Mouse (Mus musculus) limb, embryonic 14.5 days (tissue): ENCODE results near the gene Hmgn2. TPM values are rescaled to one million over a fixed set of nuclear protein-coding genes. Genes with fewer than 3 reads are reported as not detected.

ENCODE experiments used
- ATAC-seq: fragments of 200-750 bp; cut with Nextera tagmentation; 2 replicates; pipeline ENCODE4 v1.8.0; 2017; ENCODE audit warnings: low read depth, moderate number of reproducible peaks, moderate TSS enrichment; ENCODE audit not compliant: low FRiP score
- DNase-seq: peaks from one replicate; pipeline ENCODE4 v3.0.0-alpha.2; 2015; ENCODE audit warnings: low spot score
- H3K27ac ChIP-seq: fragments of 300-500 bp; sonication (generic); replicated peaks from 2 replicates; pipeline ENCODE4 v1.5.1; 2014; ENCODE audit warnings: low read depth, mild to moderate bottlenecking, low read length, moderate library complexity, mixed read lengths
- H3K27me3 ChIP-seq: fragments of 300-500 bp; sonication (generic); 2 replicates; pipeline ENCODE4 v1.6.1; 2014; ENCODE audit warnings: low read length, mixed read lengths; ENCODE audit not compliant: control insufficient read depth, insufficient read depth
- H3K36me3 ChIP-seq: fragments of 300-500 bp; sonication (generic); 2 replicates; pipeline ENCODE4 v1.6.1; 2014; ENCODE audit warnings: mild to moderate bottlenecking, low read length, moderate library complexity, mixed read lengths; ENCODE audit not compliant: control insufficient read depth, insufficient read depth
- H3K4me1 ChIP-seq: fragments of 300-500 bp; sonication (generic); 2 replicates; pipeline ENCODE4 v1.6.1; 2014; ENCODE audit warnings: antibody characterized with exemption, low read length, mixed read lengths; ENCODE audit not compliant: control insufficient read depth, insufficient read depth
- H3K4me2 ChIP-seq: fragments of 300-500 bp; sonication (generic); replicated peaks from 2 replicates; pipeline ENCODE4 v1.6.1; 2014; ENCODE audit warnings: low read depth, mild to moderate bottlenecking, low read length, moderate library complexity; ENCODE audit not compliant: severe bottlenecking
- H3K4me3 ChIP-seq: fragments of 300-500 bp; sonication (generic); replicated peaks from 2 replicates; pipeline ENCODE4 v1.5.1; 2014; ENCODE audit warnings: low read length
- H3K9ac ChIP-seq: fragments of 300-500 bp; sonication (generic); 2 replicates; pipeline ENCODE4 v1.6.1; 2014; ENCODE audit warnings: mild to moderate bottlenecking, low read depth, low read length, moderate library complexity; ENCODE audit not compliant: severe bottlenecking
- H3K9me3 ChIP-seq: fragments of 300-500 bp; sonication (generic); 2 replicates; pipeline ENCODE4 v1.6.1; 2016; ENCODE audit warnings: low read length; ENCODE audit not compliant: control insufficient read depth
- POLR2A ChIP-seq: fragments of 200-500 bp; IDR thresholded peaks from 2 replicates; pipeline ENCODE4 v1.8.0; 2012; ENCODE audit warnings: inconsistent platforms, mild to moderate bottlenecking, moderate library complexity, borderline replicate concordance; ENCODE audit not compliant: insufficient read depth, insufficient read length; ENCODE audit errors: extremely low read depth
- WGBS: fragments of 180-500 bp; shearing (Covaris S2); extraction: QIAGEN DNeasy Blood & Tissue Kit; methylation state at CpG from one replicate; pipeline ENCODE4 v1.1.7; 2014; 5-methylcytosine and 5-hydroxymethylcytosine counted together
- polyA plus RNA-seq, 2 experiments: library from polyadenylated mRNA; depleted of rRNA in 1 of 2; stranded (reverse) in 1 of 2; unstranded in 1 of 2; fragments of >200 nt; fragmentation: Nextera tagmentation in 1 of 2; extraction: Ambion mirVana in 1 of 2; gene quantifications; 2 replicates each; pipeline versions ENCODE4 v1.2.1 to v1.2.3; 2012 to 2014

Gene Hmgn2
- polyA plus RNA-seq, 2 experiments: 861 to 2,302 TPM

DNA sequence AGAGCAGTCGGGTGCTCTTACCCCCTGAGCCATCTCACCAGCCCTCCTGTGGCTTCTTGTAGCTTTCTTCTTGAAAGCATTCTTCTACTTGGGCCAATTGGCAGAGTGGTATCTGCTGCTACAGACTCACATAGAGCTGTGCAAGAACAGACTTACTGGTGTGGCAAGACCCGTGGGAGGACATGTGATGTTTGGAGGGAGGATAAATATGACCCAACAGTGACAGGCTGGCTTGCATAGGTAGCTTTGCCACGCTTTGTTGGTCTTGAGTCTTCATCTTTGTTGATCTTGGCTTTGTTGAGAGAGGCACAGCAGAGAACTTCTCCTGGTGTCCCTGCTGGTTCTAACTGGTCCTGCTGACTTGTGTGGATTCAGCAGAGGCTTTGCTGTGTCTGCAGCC lies 24.7 kb downstream of the Hmgn2 start:
- H3K4me3 ChIP-seq: no peak overlapping the region
- H3K27me3 ChIP-seq: no peaks in the 10 kb centered on the region
- no peak overlapping the region for H3K9ac ChIP-seq
- no peaks in the 10 kb centered on the region for H3K4me1 ChIP-seq
- H3K36me3 ChIP-seq: no peaks in the 10 kb centered on the region
- ATAC-seq: no peak
- WGBS: 78% methylated on average over 3 of the region's 3 CpGs
- no peaks in the 10 kb centered on the region for H3K9me3 ChIP-seq
- H3K4me2 ChIP-seq: no peak overlapping the region
- DNase-seq: no peak
- no peak overlapping the region for H3K27ac ChIP-seq
- no peak for TF ChIP-seq POLR2A

DNA sequence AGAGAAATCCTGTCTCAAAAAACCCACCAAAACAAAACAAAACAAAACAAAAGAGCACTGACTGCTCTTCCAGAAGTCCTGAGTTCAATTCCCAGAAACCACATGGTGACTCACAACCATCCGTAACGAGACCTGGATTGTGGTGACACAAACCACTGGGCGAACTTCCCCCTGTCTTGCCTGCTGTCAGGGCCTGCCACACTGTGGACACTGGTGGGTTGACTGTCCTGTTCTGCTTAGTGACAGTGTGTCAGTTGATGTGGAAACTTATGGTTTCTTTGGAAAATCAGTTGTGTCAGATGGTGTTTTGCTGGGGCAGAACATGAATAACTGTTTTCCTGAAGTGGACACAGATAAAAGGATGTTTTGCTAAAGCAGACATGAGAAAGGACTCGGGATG lies 25.8 kb downstream of the Hmgn2 start:
- Histone ChIP-seq H3K4me2 (no peak overlapping the region), H3K4me3 (no peak overlapping the region), H3K36me3 (no peaks in the 10 kb centered on the region), H3K9me3 (no peaks in the 10 kb centered on the region), H3K9ac (no peak overlapping the region), H3K27me3 (no peaks in the 10 kb centered on the region), H3K4me1 (no peaks in the 10 kb centered on the region), H3K27ac (no peak overlapping the region)
- TF ChIP-seq POLR2A: no peak
- ATAC-seq: no peak
- 88% methylated on average over 4 of the region's 4 CpGs for WGBS
- no peak for DNase-seq

DNA sequence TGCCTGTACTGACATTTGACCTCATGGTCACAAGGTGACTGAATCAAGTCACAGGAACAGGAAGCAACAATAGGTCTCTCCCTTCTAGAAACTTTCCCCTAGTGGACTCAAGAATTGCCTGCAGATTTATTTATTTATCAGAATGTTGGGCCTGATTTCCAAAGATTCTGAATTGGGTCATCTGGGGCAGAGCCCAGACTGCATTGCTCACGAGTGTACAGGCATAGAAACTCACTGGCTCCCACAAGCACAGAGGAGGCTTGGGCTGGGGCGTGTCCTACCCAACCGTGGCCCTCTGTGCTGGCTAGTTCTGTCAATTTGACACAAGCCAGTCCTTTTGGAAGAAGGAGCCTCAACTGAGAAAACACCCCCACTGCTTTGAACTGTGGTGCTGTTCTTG lies 26.9 kb downstream of the Hmgn2 start:
- ATAC-seq: no peak
- Histone ChIP-seq H3K4me1 (no peaks in the 10 kb centered on the region), H3K9me3 (no peaks in the 10 kb centered on the region), H3K27ac (no peak overlapping the region), H3K27me3 (no peaks in the 10 kb centered on the region), H3K36me3 (no peaks in the 10 kb centered on the region), H3K4me3 (no peak overlapping the region), H3K4me2 (no peak overlapping the region), H3K9ac (no peak overlapping the region)
- 41% methylated on average over 3 of the region's 3 CpGs for WGBS
- TF ChIP-seq POLR2A: no peak
- DNase-seq: no peak

DNA sequence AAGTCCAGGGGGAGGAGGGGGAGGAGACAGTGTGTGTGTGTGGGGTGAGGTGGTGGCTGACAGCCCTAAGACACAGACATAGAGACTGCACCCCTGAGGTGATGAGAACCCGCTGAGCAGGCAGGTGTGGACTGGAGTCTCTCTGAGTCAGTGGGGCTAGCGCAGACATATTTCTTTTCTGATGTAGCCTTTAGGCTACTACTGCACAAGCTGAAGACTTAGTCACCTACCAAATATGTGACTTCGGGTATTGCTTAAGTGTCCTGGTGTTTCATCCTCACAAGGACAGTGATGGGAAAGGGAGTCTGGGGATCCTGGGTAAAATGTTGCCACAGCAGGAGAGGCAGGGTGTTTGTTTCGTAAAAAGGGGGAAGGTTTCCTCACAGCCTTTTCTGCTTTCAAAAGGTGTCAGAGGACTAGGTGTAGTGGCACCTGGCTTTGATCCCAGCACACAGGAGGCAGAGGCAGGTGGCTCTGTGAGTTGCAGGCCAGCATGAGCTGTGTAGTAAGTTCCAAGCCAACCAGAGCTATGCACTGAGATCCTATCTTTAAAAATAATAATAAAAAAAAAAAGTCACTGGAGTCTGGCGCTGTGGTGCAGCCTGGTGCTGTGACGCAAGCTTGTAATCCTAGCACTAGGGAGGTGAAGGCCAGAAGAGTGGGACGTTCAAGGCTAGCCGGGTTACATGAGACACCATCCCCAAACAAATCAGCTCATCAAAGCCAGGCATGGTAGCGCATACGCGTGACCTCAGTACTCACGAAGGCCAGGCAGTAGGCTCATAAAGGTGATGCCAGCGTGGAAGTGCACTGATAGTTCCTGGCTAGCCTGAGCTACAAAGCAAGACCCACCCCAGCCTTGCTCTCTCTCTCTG lies 27.8 kb downstream of the Hmgn2 start:
- no peak for TF ChIP-seq POLR2A
- WGBS: 70% methylated on average over 13 of the region's 13 CpGs
- Histone ChIP-seq H3K4me2 (no peak overlapping the region), H3K27ac (no peak overlapping the region), H3K4me3 (no peak overlapping the region), H3K9ac (no peak overlapping the region), H3K36me3 (no peaks in the 10 kb centered on the region), H3K9me3 (no peaks in the 10 kb centered on the region), H3K4me1 (no peaks in the 10 kb centered on the region), H3K27me3 (no peaks in the 10 kb centered on the region)
- no peak for ATAC-seq
- no peak for DNase-seq

DNA sequence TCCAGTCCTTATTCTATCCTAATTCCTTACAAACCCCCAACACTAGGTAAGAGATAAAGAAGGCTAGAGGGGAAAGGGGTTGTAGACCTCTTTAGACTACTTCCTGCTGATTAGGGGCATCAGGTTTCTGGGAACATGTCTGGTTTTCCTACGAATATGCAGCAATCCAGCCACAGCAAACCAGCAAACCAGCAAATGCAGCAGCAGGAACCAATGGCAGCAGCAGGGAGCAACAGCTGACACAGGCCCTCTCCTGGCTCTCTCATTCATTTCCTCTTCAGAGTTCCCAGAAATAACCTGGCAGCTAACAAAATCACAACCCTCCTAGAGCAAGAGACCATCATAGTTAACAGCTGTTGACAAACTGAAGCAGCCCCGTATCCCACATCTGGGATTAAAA lies 30.4 kb downstream of the Hmgn2 start:
- H3K27ac ChIP-seq: no peak overlapping the region
- ATAC-seq: no peak

DNA sequence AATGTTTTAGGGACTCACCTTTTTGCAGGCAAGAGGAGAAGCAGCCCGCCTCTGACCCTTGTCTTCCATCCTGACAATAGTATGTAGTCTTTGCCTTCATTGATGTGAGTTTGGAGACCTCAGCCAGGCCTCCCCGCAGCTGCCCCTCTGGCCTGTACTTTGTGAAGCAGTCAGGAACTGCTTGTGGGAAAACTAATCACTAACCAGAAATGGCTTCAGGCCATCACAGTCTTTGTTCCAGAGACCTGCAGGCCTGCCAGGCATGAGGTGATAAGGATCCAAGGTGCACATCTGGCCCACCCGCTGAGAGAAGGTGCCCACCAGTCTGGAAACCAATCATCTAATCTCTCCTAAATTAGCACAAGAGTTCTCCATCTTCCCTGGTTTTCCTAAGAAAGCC lies 36.7 kb downstream of the Hmgn2 start:
- TF ChIP-seq POLR2A: no peak
- no peak overlapping the region for H3K9ac ChIP-seq
- H3K9me3 ChIP-seq: no peaks in the 10 kb centered on the region
- no peaks in the 10 kb centered on the region for H3K36me3 ChIP-seq
- no peak overlapping the region for H3K4me2 ChIP-seq
- H3K27ac ChIP-seq: no peak overlapping the region
- DNase-seq: no peak
- H3K4me1 ChIP-seq: no peaks in the 10 kb centered on the region
- 72% methylated on average over 3 of the region's 3 CpGs for WGBS
- ATAC-seq: no peak
- H3K27me3 ChIP-seq: no peaks in the 10 kb centered on the region
- H3K4me3 ChIP-seq: no peak overlapping the region

More for the DNA sequence above, 30.4 kb downstream of the Hmgn2 start:
- Histone ChIP-seq H3K4me1 (no peaks in the 10 kb centered on the region), H3K27me3 (no peaks in the 10 kb centered on the region), H3K9me3 (no peaks in the 10 kb centered on the region), H3K4me2 (no peak overlapping the region), H3K9ac (no peak overlapping the region), H3K4me3 (no peak overlapping the region), H3K36me3 (no peaks in the 10 kb centered on the region)
- 30% methylated on average over 2 of the region's 2 CpGs for WGBS
- no peak for TF ChIP-seq POLR2A
- DNase-seq: no peak
